Mouse (Mus musculus): ENCODE results near the gene Setd1a.
"Not testable (repeated sequence)": the region's sequence is repeated elsewhere in the genome, so short reads cannot be mapped to it uniquely, and the experiment has no call there.

Setd1a gene

GRCm38 (mm10) chr7:127765756-127766155, 10.7 kb upstream of the Setd1a start:
- DNase-seq (ENCODE audit: inconsistent age in 2 of 2, low spot score in 1 of 2): peak in 1 of 2 experiments; percentile 51

GRCm38 (mm10) chr7:127766851-127767609, 9.4 kb upstream of the Setd1a start:
- DNase-seq (ENCODE audit: inconsistent age in 2 of 2, low spot score in 1 of 2): peak in 1 of 2 experiments; percentile 29

GRCm38 (mm10) chr7:127767671-127768345, 8.7 kb upstream of the Setd1a start:
- DNase-seq (ENCODE audit: inconsistent age in 2 of 2, low spot score in 1 of 2): peak in 1 of 2 experiments; percentile 39

GRCm38 (mm10) chr7:127768346-127768996, 8.0 kb upstream of the Setd1a start:
- DNase-seq (ENCODE audit: inconsistent age in 2 of 2, low spot score in 1 of 2): peak in 1 of 2 experiments; percentile 76

- peak; percentile 96 to 99 for DNase-seq (ENCODE audit: inconsistent age in 2 of 2, low spot score in 1 of 2)
These were observed 7.4 kb upstream of the Setd1a start for GRCm38 (mm10) chr7:127768997-127769593.

GRCm38 (mm10) chr7:127769651-127770038, 6.8 kb upstream of the Setd1a start, which contains the start of gene Orai3:
Orai3 (plus strand) TSS chr7:127769815.
- DNase-seq (ENCODE audit: inconsistent age in 2 of 2, low spot score in 1 of 2): peak; percentile 92 to 97

- peak; percentile 29 to 68 for DNase-seq (ENCODE audit: inconsistent age in 2 of 2, low spot score in 1 of 2)
These were observed 6.2 kb upstream of the Setd1a start for GRCm38 (mm10) chr7:127770039-127770905.

GRCm38 (mm10) chr7:127771262-127771661, 5.2 kb upstream of the Setd1a start:
- no peak for DNase-seq (ENCODE audit: inconsistent age in 2 of 2, low spot score in 1 of 2)

GRCm38 (mm10) chr7:127772080-127772479, 4.4 kb upstream of the Setd1a start:
- DNase-seq (ENCODE audit: inconsistent age in 2 of 2, low spot score in 1 of 2): peak in 1 of 2 experiments; percentile 68

- DNase-seq (ENCODE audit: inconsistent age in 2 of 2, low spot score in 1 of 2): no peak
These were observed 3.9 kb upstream of the Setd1a start for GRCm38 (mm10) chr7:127772557-127772956.

- peak; percentile 78 to 91 for DNase-seq (ENCODE audit: inconsistent age in 2 of 2, low spot score in 1 of 2)
These were observed 2.6 kb upstream of the Setd1a start for GRCm38 (mm10) chr7:127773664-127774384.

- not testable (repeated sequence) for DNase-seq (ENCODE audit: inconsistent age in 2 of 2, low spot score in 1 of 2)
These were observed 633 bp upstream of the Setd1a start for GRCm38 (mm10) chr7:127775837-127776236.

- peak; percentile 97 to 99 for DNase-seq (ENCODE audit: inconsistent age in 2 of 2, low spot score in 1 of 2)
These were observed 506 bp downstream of the Setd1a start for GRCm38 (mm10) chr7:127776878-127777473.

- DNase-seq (ENCODE audit: inconsistent age in 2 of 2, low spot score in 1 of 2): peak; percentile 75 to 91
These were observed 1.2 kb downstream of the Setd1a start for GRCm38 (mm10) chr7:127777474-127778266.

GRCm38 (mm10) chr7:127778350-127778749, 1.9 kb downstream of the Setd1a start:
- DNase-seq (ENCODE audit: inconsistent age in 2 of 2, low spot score in 1 of 2): no peak

- no peak for DNase-seq (ENCODE audit: inconsistent age in 2 of 2, low spot score in 1 of 2)
These were observed 8.8 kb downstream of the Setd1a start, which contains the start of gene Gm49388 for GRCm38 (mm10) chr7:127785308-127785707. Gm49388 (plus strand) TSS chr7:127785608.

- peak in 1 of 2 experiments; percentile 45 for DNase-seq (ENCODE audit: inconsistent age in 2 of 2, low spot score in 1 of 2)
These were observed 20.8 kb downstream of the Setd1a start for GRCm38 (mm10) chr7:127797076-127797845.

- no peak for DNase-seq (ENCODE audit: inconsistent age in 2 of 2, low spot score in 1 of 2)
These were observed 22.1 kb downstream of the Setd1a start for GRCm38 (mm10) chr7:127798591-127798990.
